Mouse (Mus musculus) 3134 (cell line): ENCODE results near the gene Clec2g.
"Not testable (repeated sequence)": the region's sequence is repeated elsewhere in the genome, so short reads cannot be mapped to it uniquely, and the experiment has no call there.

Experiments
- DNase-seq: peaks from one replicate; pipeline ENCODE4 v3.0.0-alpha.2; 2011; ENCODE audit warnings: low spot score; ENCODE audit not compliant: insufficient read length; ENCODE audit errors: extremely low read depth

The Clec2g gene

GRCm38 (mm10) chr6:128971394-128972039 is 37.3 kb downstream of the Clec2g start:
- no peak for DNase-seq

- DNase-seq, result no peak
Observed at GRCm38 (mm10) chr6:128972156-128972555, 38.0 kb downstream of the Clec2g start.

GRCm38 (mm10) chr6:128972687-128973438 is 38.7 kb downstream of the Clec2g start:
- DNase-seq, result no peak

- no peak for DNase-seq
Observed at GRCm38 (mm10) chr6:128973439-128973697, 39.2 kb downstream of the Clec2g start.

GRCm38 (mm10) chr6:128974850-128975249 is 40.7 kb downstream of the Clec2g start:
- DNase-seq, result not testable (repeated sequence)

- DNase-seq, result no peak
Observed at GRCm38 (mm10) chr6:128976194-128976593, 42.0 kb downstream of the Clec2g start.

- not testable (repeated sequence) for DNase-seq
Observed at GRCm38 (mm10) chr6:128981951-128982541, 47.9 kb downstream of the Clec2g start.

- no peak for DNase-seq
Observed at GRCm38 (mm10) chr6:128992337-128992736, 58.2 kb downstream of the Clec2g start.

- DNase-seq, result no peak
Observed at GRCm38 (mm10) chr6:128992753-128993152, 58.6 kb downstream of the Clec2g start.

- DNase-seq, result no peak
Observed at GRCm38 (mm10) chr6:128993221-128993620, 59.0 kb downstream of the Clec2g start.

GRCm38 (mm10) chr6:128994336-128994735 is 60.2 kb downstream of the Clec2g start:
- no peak for DNase-seq

GRCm38 (mm10) chr6:128994742-128995141 is 60.6 kb downstream of the Clec2g start:
- DNase-seq, result no peak

GRCm38 (mm10) chr6:128995250-128996053 is 61.3 kb downstream of the Clec2g start:
- DNase-seq, result no peak

GRCm38 (mm10) chr6:128996054-128996767 is 62.0 kb downstream of the Clec2g start:
- no peak for DNase-seq

GRCm38 (mm10) chr6:128996768-128997442 is 62.7 kb downstream of the Clec2g start:
- DNase-seq, result no peak

- DNase-seq, result no peak
Observed at GRCm38 (mm10) chr6:129001392-129001791, 67.2 kb downstream of the Clec2g start.

GRCm38 (mm10) chr6:129008552-129008951 is 74.4 kb downstream of the Clec2g start:
- DNase-seq, result peak; percentile 26

- DNase-seq, result not testable (repeated sequence)
Observed at GRCm38 (mm10) chr6:129009846-129010504, 75.8 kb downstream of the Clec2g start.

GRCm38 (mm10) chr6:129010505-129010873 is 76.3 kb downstream of the Clec2g start:
- DNase-seq, result no peak

- DNase-seq, result not testable (repeated sequence)
Observed at GRCm38 (mm10) chr6:129012012-129012411, 77.8 kb downstream of the Clec2g start.
